Mouse (Mus musculus) liver (tissue): Measurements from ENCODE around the gene Apoc1.

Source experiments
- DNase-seq: peaks from one replicate; pipeline ENCODE4 v3.0.0-alpha.2; 2020; ENCODE audit warnings: mixed read lengths

The Apoc1 gene

DNA sequence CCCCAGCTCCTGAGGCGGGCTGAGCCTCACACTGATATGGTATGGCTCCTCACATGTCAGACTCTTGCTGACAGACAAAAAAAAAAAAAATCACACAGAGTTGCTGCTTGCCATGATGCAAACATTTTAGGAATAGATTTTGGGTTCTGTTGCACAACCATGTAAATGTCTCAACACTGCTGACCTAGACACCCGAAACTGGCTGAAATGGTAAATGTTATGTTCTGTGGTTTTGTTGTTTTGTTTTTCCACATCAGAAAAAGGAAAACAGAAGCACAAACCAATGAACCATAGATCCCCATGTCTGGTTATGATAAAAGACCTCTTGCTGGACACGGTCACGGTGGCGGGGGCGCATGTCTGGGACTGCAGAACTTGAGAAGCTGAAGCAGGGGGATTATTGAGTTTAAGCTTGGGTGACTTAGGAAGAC, 8.7 kb downstream of the Apoc1 start:
- DNase-seq = no peak

GRCm38 (mm10) chr7:19682979-19683378, 9.5 kb downstream of the Apoc1 start:
- no peak for DNase-seq

GRCm38 (mm10) chr7:19681202-19681694, 11.2 kb downstream of the Apoc1 start, which contains the start of the genes Gm44805 and Apoc4:
Gene Gm44805 (minus strand): TSS chr7:19681423.
Gene Apoc4 (minus strand): TSS chr7:19681479.
- DNase-seq = no peak

DNA sequence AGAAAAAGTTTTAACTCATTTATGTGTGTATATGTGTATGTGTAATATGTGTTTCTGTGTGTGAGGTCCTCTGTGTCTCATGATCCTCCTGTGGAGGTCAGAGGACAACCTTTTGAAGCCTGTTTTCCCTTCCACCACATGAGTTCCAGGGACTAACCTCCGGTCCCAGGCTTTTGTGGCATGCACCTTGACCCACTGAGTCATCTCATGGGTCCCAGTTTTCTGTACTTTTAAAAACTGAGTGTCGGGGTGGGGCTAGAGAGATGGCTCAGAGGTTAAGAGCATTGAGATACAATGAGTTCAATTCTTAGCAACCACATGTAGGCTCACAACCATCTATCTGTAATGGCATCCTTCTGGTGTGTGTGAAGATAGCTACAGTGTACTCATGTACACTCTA, 11.8 kb downstream of the Apoc1 start:
- DNase-seq = no peak

- DNase-seq = no peak
Measured at GRCm38 (mm10) chr7:19678901-19679300, 13.6 kb downstream of the Apoc1 start.

DNA sequence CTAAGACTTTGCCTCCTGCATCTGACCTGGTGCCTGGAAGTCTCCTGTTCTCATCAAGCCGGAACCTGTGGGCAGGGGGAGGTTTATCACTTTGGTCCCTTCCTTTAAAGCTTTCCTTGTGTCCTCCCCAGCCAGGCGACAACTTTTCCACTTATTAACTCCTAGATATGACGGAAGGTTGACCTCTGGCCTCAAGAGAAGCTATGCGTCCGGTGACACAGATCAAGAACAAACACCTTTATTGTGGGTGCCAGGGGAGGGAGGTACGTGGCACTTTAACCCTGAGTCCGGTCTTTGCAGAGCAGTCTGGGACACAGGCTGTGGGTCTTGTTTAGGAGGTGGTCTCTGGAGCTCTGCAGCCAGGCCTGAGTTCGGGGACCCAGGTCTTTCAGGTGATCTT, 14.6 kb downstream of the Apoc1 start, which contains the start of gene Apoc2:
Apoc2 (minus strand) TSS at position 70 of the 400 bp plus-strand sequence.
- DNase-seq = no peak

GRCm38 (mm10) chr7:19676662-19677061, 15.8 kb downstream of the Apoc1 start:
- peak; percentile 55 for DNase-seq

- no peak for DNase-seq
Measured at GRCm38 (mm10) chr7:19675824-19676223, 16.6 kb downstream of the Apoc1 start.

DNA sequence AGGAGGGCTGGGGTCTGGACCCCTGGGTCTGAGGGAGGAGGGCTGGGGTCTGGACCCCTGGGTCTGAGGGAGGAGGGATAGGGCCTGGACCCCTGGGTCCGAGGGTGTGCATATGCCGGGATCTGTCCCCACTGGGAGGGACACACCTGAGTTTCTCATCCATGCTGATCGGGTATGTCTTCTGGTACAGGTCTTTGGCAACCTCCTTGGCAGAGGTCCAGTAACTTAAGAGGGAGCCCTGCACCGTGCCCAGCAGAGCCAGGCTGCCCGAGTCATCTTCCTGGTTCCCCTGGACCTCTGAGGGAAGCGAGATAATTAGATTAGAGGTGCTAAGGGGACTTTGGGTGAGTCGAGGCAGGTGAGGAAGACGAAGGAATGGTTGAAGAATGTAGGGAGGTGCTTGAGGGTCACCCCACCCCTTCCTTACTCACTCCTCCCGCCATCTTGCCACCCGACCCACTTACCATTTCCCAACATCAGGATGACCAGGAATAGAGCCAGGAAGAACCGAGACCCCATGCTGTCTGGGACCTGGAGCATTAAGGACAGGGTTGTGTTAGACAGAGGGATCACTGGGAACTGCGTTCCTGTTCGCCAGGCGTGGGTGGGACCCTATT, 19.3 kb downstream of the Apoc1 start:
- DNase-seq = no peak

- DNase-seq = no peak
Measured at GRCm38 (mm10) chr7:19671511-19671910, 20.9 kb downstream of the Apoc1 start.

DNA sequence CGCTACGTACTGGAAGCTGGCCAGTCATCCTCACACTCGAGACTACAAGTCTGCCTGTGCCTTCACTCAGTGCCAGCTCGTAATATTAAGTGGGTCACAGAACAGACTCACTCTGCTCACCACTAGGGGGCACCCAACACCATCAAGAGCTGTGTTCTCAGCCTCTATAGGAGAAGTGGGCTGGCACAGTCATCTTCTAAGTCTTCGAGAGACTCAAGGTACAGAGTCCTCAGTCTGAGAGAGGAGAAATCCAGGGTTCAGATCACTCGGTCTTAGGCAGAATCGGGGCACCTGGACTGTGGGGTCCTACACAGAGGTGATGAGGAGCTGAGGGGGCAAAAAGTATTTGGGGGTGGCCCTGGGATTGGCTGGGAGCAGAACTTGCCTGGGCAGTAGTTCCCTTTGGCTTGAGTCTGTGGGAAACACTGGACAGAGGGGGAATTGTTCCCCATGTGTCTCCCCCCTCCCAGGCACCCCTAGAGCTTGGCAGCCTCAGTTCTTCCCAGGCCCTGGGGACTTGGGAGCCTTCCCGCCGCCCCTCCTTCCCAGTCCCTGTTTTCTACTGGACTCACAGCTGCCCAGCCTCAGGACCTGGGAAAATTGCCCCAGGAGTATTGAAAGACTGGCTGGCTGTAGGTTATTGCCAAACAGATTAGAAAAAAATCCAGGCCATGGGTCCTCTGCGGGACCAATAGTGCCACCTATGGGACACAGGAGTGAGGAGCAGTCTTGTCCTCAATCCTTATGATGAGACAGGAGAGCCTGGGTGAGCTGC, 23.3 kb downstream of the Apoc1 start:
- DNase-seq = peak; percentile 90

GRCm38 (mm10) chr7:19667434-19667833, 25.0 kb downstream of the Apoc1 start:
- no peak for DNase-seq

GRCm38 (mm10) chr7:19666750-19667149, 25.7 kb downstream of the Apoc1 start:
- DNase-seq = peak; percentile 34

GRCm38 (mm10) chr7:19664955-19665841, 27.3 kb downstream of the Apoc1 start, which contains the start of gene Clptm1:
Gene Clptm1 (minus strand): TSS chr7:19665033.
- peak; percentile 98 for DNase-seq

- DNase-seq = no peak
Measured at GRCm38 (mm10) chr7:19664455-19664954, 28.0 kb downstream of the Apoc1 start.

DNA sequence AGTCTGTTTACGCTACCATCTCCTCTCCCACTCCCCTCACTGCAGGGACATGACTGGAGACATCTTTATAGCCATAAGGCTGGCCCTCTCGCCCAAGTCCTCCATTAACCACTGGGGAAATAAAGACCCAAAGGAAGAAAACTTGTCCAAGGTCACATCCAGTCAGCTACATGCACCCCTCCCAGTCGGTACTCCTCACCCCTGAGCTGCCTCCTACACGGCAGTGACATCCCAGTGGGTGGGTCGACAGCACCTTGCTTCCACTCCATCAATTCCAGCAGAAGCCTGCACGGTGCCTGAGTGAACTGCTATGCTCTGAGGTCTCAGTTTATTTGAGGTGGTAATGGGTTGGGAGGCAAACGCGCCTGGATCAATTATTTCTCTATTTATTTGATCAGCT, 28.5 kb downstream of the Apoc1 start:
- DNase-seq = peak; percentile 37

- DNase-seq = no peak
Measured at GRCm38 (mm10) chr7:19652614-19653013, 39.8 kb downstream of the Apoc1 start.

GRCm38 (mm10) chr7:19651063-19651786, 41.2 kb downstream of the Apoc1 start:
- DNase-seq = no peak

GRCm38 (mm10) chr7:19641223-19641622, 51.2 kb downstream of the Apoc1 start:
- DNase-seq = no peak
